Mouse (Mus musculus): ENCODE results near the gene Sbk1. TPM values are rescaled to one million over a fixed set of nuclear protein-coding genes. Genes with fewer than 3 reads are reported as not detected.

Sbk1 gene
- polyA plus RNA-seq, 1 experiment from 2014 or later = 5.2 TPM

DNA sequence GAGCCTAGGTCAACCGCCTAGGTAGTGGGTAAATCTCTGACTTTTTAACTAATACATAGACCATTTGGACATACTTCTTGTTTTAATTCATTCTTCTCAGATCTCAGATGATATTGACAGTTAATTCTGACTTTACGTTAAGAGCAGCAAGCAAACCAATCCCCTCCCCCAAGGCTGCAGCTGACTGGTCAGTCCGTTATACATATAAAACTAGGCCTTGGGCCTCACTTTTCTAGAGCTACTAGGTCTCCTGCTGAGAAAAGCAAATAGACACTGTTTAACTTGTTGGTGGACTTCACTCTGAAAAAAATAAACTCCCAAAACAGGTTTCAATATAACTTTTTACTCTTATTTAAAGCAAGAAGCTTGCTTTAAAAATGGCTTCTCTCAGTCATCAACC lies 37.8 kb upstream of the Sbk1 start:
- no peak for TF ChIP-seq CTCF (IDR thresholded peaks at IDR 0.05; ENCODE audit: low read depth)
- TF ChIP-seq EP300 (IDR thresholded peaks at IDR 0.05; ENCODE audit: low read depth) = no peak
- ATAC-seq (no peak), DNase-seq (no peak)
- no peak overlapping the region for H3K4me3 ChIP-seq (ENCODE audit: low read depth, low read length)
- H3K36me3 ChIP-seq (replicated peaks; ENCODE audit: insufficient read depth, low read length) = no peaks in the 10 kb centered on the region
- H3K27me3 ChIP-seq (ENCODE audit: insufficient read depth, low read length) = no peaks in the 10 kb centered on the region
- 66% methylated on average over 3 of the region's 3 CpGs for WGBS (ENCODE audit: insufficient replicate concordance)
- H3K9ac ChIP-seq (replicated peaks) = no peak overlapping the region
- no peaks in the 10 kb centered on the region for H3K9me3 ChIP-seq (ENCODE audit: low read length)
- H3K4me1 ChIP-seq (ENCODE audit: insufficient read depth) = peaks cover 25% of the 10 kb centered on the region
- H3K4me2 ChIP-seq (ENCODE audit: low read depth, low read length) = no peak overlapping the region
- no peak overlapping the region for H3K27ac ChIP-seq (ENCODE audit: low read depth)

- DNase-seq (peak; percentile 23), ATAC-seq (peak; percentile 56)
- WGBS (ENCODE audit: insufficient replicate concordance) = 28% methylated on average over 11 of the region's 11 CpGs
- Histone ChIP-seq H3K27me3 (ENCODE audit: insufficient read depth, low read length) (no peaks in the 10 kb centered on the region), H3K4me3 (ENCODE audit: low read depth, low read length) (no peak overlapping the region), H3K36me3 (replicated peaks; ENCODE audit: insufficient read depth, low read length) (no peaks in the 10 kb centered on the region), H3K9me3 (ENCODE audit: low read length) (no peaks in the 10 kb centered on the region), H3K4me2 (ENCODE audit: low read depth, low read length) (peak overlapping the region; percentile 15), H3K4me1 (ENCODE audit: insufficient read depth) (peaks cover 17% of the 10 kb centered on the region), H3K27ac (ENCODE audit: low read depth) (peak overlapping the region; percentile 53), H3K9ac (replicated peaks) (no peak overlapping the region)
- TF ChIP-seq EP300 (IDR thresholded peaks at IDR 0.05; ENCODE audit: low read depth) = no peak
- TF ChIP-seq CTCF (IDR thresholded peaks at IDR 0.05; ENCODE audit: low read depth) = no peak
These were observed 36.2 kb upstream of the Sbk1 start for GRCm38 (mm10) chr7:126236083-126236793.

DNA sequence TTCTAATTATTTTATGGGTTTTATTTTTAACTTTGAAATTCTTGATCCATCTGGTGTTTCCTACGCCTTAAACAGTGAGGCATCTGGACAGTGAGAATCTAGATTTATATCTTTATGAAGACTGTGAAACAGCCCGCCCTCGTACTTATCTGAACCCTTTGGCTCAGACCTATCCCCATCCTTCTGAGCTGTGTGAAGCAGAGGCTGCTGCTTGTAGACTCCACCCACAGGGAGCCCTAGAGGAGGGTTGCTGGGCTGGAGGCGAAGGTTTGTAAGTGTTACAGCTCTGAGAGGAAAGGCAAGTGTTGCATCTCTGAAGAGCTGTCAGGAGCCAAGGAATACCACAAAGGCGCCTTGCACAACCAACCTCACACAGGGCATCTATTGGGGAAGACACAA lies 35.6 kb upstream of the Sbk1 start:
- Histone ChIP-seq H3K9me3 (ENCODE audit: low read length) (no peaks in the 10 kb centered on the region), H3K36me3 (replicated peaks; ENCODE audit: insufficient read depth, low read length) (no peaks in the 10 kb centered on the region), H3K4me3 (ENCODE audit: low read depth, low read length) (no peak overlapping the region), H3K27ac (ENCODE audit: low read depth) (0 out of 2 replicates have a peak overlapping the region, but pooled peaks have one; percentile 30), H3K9ac (replicated peaks) (no peak overlapping the region), H3K27me3 (ENCODE audit: insufficient read depth, low read length) (no peaks in the 10 kb centered on the region), H3K4me2 (ENCODE audit: low read depth, low read length) (peak overlapping the region; percentile 7; the same call in 1 of the 2 replicates), H3K4me1 (ENCODE audit: insufficient read depth) (peaks cover 17% of the 10 kb centered on the region)
- 49% methylated on average over 5 of the region's 5 CpGs for WGBS (ENCODE audit: insufficient replicate concordance)
- ATAC-seq (no peak), DNase-seq (no peak)
- no peak for TF ChIP-seq EP300 (IDR thresholded peaks at IDR 0.05; ENCODE audit: low read depth)
- no peak for TF ChIP-seq CTCF (IDR thresholded peaks at IDR 0.05; ENCODE audit: low read depth)

DNA sequence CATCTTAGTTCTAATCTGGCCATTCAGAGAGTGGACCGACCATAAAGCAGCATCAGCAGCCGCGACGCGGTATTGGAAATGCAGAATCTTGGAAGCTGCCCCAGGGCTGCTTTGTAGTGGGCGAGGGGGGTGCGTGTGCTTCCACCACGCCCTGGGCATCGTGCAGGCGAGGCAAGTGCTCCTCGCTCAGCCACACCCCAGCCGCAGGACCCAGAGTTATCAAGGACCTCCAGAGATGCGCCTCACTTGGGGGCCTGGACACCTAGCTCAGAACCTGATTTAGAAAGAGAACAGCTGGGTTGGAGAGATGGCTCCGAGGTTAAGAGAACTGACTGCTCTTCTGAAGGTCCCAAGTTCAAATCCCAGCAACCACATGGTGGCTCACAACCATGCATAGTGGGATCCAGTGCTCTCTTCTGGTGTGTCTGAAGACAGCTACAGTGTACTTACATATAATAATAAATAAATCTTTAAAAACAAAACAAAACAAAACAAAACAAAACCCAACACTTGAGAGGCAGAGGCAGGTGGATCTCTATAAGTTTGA lies 31.5 kb upstream of the Sbk1 start:
- 62% methylated on average over 14 of the region's 14 CpGs for WGBS (ENCODE audit: insufficient replicate concordance)

GRCm38 (mm10) chr7:126244168-126244750 lies 28.2 kb upstream of the Sbk1 start:
- DNase-seq (no peak), ATAC-seq (no peak)
- no peak overlapping the region for H3K27ac ChIP-seq (ENCODE audit: low read depth)
- H3K9ac ChIP-seq (replicated peaks) = no peak overlapping the region
- TF ChIP-seq CTCF (IDR thresholded peaks at IDR 0.05; ENCODE audit: low read depth) (no peak), EP300 (IDR thresholded peaks at IDR 0.05; ENCODE audit: low read depth) (no peak)
- H3K4me1 ChIP-seq (ENCODE audit: insufficient read depth) = no peaks in the 10 kb centered on the region; the same call in 1 of the 2 replicates
- 45% methylated on average over 6 of the region's 6 CpGs for WGBS (ENCODE audit: insufficient replicate concordance)
- no peaks in the 10 kb centered on the region for H3K9me3 ChIP-seq (ENCODE audit: low read length)
- no peaks in the 10 kb centered on the region for H3K27me3 ChIP-seq (ENCODE audit: insufficient read depth, low read length)
- no peak overlapping the region for H3K4me2 ChIP-seq (ENCODE audit: low read depth, low read length)
- no peak overlapping the region for H3K4me3 ChIP-seq (ENCODE audit: low read depth, low read length)
- H3K36me3 ChIP-seq (replicated peaks; ENCODE audit: insufficient read depth, low read length) = no peaks in the 10 kb centered on the region

More for the DNA sequence above, 31.5 kb upstream of the Sbk1 start:
- Histone ChIP-seq H3K4me2 (ENCODE audit: low read depth, low read length) (no peak overlapping the region), H3K4me1 (ENCODE audit: insufficient read depth) (peaks cover 9% of the 10 kb centered on the region), H3K27ac (ENCODE audit: low read depth) (no peak overlapping the region), H3K27me3 (ENCODE audit: insufficient read depth, low read length) (no peaks in the 10 kb centered on the region), H3K9me3 (ENCODE audit: low read length) (no peaks in the 10 kb centered on the region), H3K9ac (replicated peaks) (no peak overlapping the region), H3K36me3 (replicated peaks; ENCODE audit: insufficient read depth, low read length) (no peaks in the 10 kb centered on the region), H3K4me3 (ENCODE audit: low read depth, low read length) (no peak overlapping the region)
- TF ChIP-seq CTCF (IDR thresholded peaks at IDR 0.05; ENCODE audit: low read depth) (no peak), EP300 (IDR thresholded peaks at IDR 0.05; ENCODE audit: low read depth) (no peak)
- ATAC-seq (peak; percentile 54), DNase-seq (no peak)

GRCm38 (mm10) chr7:126248088-126248487 lies 24.3 kb upstream of the Sbk1 start:
- Histone ChIP-seq H3K9me3 (ENCODE audit: low read length) (no peaks in the 10 kb centered on the region), H3K27me3 (ENCODE audit: insufficient read depth, low read length) (no peaks in the 10 kb centered on the region), H3K27ac (ENCODE audit: low read depth) (no peak overlapping the region), H3K4me1 (ENCODE audit: insufficient read depth) (no peaks in the 10 kb centered on the region; the same call in 1 of the 2 replicates), H3K36me3 (replicated peaks; ENCODE audit: insufficient read depth, low read length) (no peaks in the 10 kb centered on the region), H3K4me2 (ENCODE audit: low read depth, low read length) (no peak overlapping the region), H3K9ac (replicated peaks) (no peak overlapping the region), H3K4me3 (ENCODE audit: low read depth, low read length) (no peak overlapping the region)
- DNase-seq = no peak
- no peak for ATAC-seq
- TF ChIP-seq CTCF (IDR thresholded peaks at IDR 0.05; ENCODE audit: low read depth) = no peak
- no peak for TF ChIP-seq EP300 (IDR thresholded peaks at IDR 0.05; ENCODE audit: low read depth)
- WGBS (ENCODE audit: insufficient replicate concordance) = 9% methylated on average over 6 of the region's 6 CpGs
